In the genomic region with DNA sequence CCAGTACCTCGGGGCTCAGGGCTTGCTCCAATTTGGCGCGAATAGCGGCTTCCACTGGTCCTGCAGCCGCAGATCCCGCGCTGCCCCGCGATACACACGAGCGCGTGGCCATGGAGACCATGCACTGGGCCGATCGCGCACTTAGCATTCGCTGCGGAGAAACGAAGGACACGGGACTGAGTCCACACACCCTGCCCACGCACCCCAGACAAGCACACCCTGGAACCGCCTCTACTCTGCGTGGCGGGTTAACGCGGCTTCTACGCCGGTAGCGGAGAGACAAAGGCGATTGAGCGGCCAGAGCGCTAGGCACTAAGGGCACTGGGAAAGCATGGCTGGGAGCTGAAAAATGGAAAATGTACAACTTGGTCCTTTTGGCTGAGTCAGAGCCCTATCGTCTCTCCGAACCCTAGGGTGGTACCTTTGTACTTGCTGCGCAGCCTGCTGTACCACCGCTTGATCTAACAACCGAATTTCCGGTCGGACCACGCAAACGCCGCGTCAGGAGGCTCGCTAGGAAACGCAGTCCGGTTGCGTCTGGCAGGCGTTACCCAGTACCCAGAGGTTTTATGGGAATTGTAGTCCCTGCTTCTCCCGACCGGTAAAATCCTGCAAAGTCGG, we compare ENCODE assay signal across 8 mouse cellular contexts. TPM values are rescaled to one million over a fixed set of nuclear protein-coding genes. Genes with fewer than 3 reads are reported as not detected.
DNase-seq lines count a peak whose midpoint lies in the region; ATAC-seq and TF ChIP-seq lines count a peak whose summit lies in the region.

No protein-coding gene starts in this region.

- peak overlapping the region; percentile 26 for H3ac ChIP-seq in myocyte (ENCODE audit: control insufficient read depth, insufficient read length)

- peak overlapping the region; percentile 56 to 61 for H3K4me3 ChIP-seq in heart, embryonic 14.5 days (ENCODE audit: control insufficient read depth in 1 of 2, insufficient read depth in 1 of 2, low read depth in 1 of 2, low read length in 2 of 2)
- H3K4me3 ChIP-seq in liver, embryonic 11.5 days (ENCODE audit: low read depth, low read length): peak overlapping the region; percentile 68
- H3K4me3 ChIP-seq in myocyte: peak overlapping the region; percentile 48
- H3K4me3 ChIP-seq in stomach, embryonic 14.5 days (ENCODE audit: low read depth, low read length): peak overlapping the region; percentile 52

- peak overlapping the region; percentile 76 to 90 for H3K27ac ChIP-seq in heart, embryonic 14.5 days (replicated peaks in 1 of 2; ENCODE audit: control insufficient read depth in 1 of 2, insufficient read depth in 1 of 2, low read depth in 2 of 2, low read length in 2 of 2)
- H3K27ac ChIP-seq in liver, embryonic 11.5 days (ENCODE audit: low read depth, low read length): peak overlapping the region; percentile 90
- H3K27ac ChIP-seq in stomach, embryonic 14.5 days (ENCODE audit: low read length): peak overlapping the region; percentile 86

- H3K4me2 ChIP-seq in heart, embryonic 14.5 days (ENCODE audit: low read length): peak overlapping the region; percentile 83
- peak overlapping the region; percentile 96 for H3K4me2 ChIP-seq in liver, embryonic 11.5 days
- peak overlapping the region; percentile 86 for H3K4me2 ChIP-seq in myocyte (ENCODE audit: low read depth)
- H3K4me2 ChIP-seq in stomach, embryonic 14.5 days (replicated peaks; ENCODE audit: low read depth, low read length): peak overlapping the region; percentile 98

- under 1% methylated on average over 50 of the region's 50 CpGs for WGBS in heart, embryonic 14.5 days
- WGBS in liver, embryonic 11.5 days: under 1% methylated on average over 50 of the region's 50 CpGs
- under 1% methylated on average over 50 of the region's 50 CpGs for WGBS in stomach, embryonic 14.5 days

- H3K4me1 ChIP-seq in heart, embryonic 14.5 days (ENCODE audit: control insufficient read depth in 2 of 2, insufficient read depth in 2 of 2, low read length in 2 of 2): peaks cover 7 to 11% of the 10 kb centered on the region in 2 experiments
- H3K4me1 ChIP-seq in liver, embryonic 11.5 days (replicated peaks; ENCODE audit: control insufficient read depth, insufficient read depth, low read length): peaks cover 13% of the 10 kb centered on the region
- H3K4me1 ChIP-seq in stomach, embryonic 14.5 days (ENCODE audit: control insufficient read depth, insufficient read depth, low read length): peaks cover 4% of the 10 kb centered on the region; the same call in 1 of the 2 replicates

- ATAC-seq in CD4-positive, CD25-positive, alpha-beta regulatory T cell, adult 4 months: peak; percentile 82
- ATAC-seq in heart, embryonic 14.5 days (ENCODE audit: insufficient number of reproducible peaks, insufficient read depth, low FRiP score, low read depth): peak; percentile 89
- peak; percentile 92 for ATAC-seq in liver, embryonic 11.5 days (replicated peaks; ENCODE audit: low FRiP score)
- ATAC-seq in stomach, embryonic 14.5 days (ENCODE audit: insufficient number of reproducible peaks, insufficient read depth, low FRiP score, low read depth): peak; percentile 88

- DNase-seq in c-Kit-negative CD71-positive TER-119-positive erythroid progenitor cells, embryonic 14.5 days (ENCODE audit: low read depth, low spot score): peak; percentile 57
- peak; percentile 42 for DNase-seq in fat pad, adult 2 months (ENCODE audit: extremely low read depth, low read depth, low spot score)
- DNase-seq in kidney, postnatal 10 days: peak; percentile 93
- peak; percentile 85 for DNase-seq in liver, embryonic 11.5 days (ENCODE audit: low spot score)

- H3K27me3 ChIP-seq in heart, embryonic 14.5 days (ENCODE audit: control insufficient read depth, insufficient read depth, low read length): no peaks in the 10 kb centered on the region
- H3K27me3 ChIP-seq in liver, embryonic 11.5 days (replicated peaks; ENCODE audit: control insufficient read depth, insufficient read depth, low read length): no peaks in the 10 kb centered on the region
- no peaks in the 10 kb centered on the region for H3K27me3 ChIP-seq in myocyte (ENCODE audit: control insufficient read depth, insufficient read depth, insufficient read length)
- H3K27me3 ChIP-seq in stomach, embryonic 14.5 days (ENCODE audit: control insufficient read depth, insufficient read depth, low read length): no peaks in the 10 kb centered on the region

- TF ChIP-seq POLR2A in myocyte (IDR thresholded peaks at IDR 0.05; ENCODE audit: insufficient read length, low read depth): peak; percentile 86

- peak overlapping the region; percentile 80 for H3K9ac ChIP-seq in heart, embryonic 14.5 days (ENCODE audit: low read length)
- peak overlapping the region; percentile 95 for H3K9ac ChIP-seq in liver, embryonic 11.5 days (ENCODE audit: low read depth, low read length)
- peak overlapping the region; percentile 53 for H3K9ac ChIP-seq in stomach, embryonic 14.5 days (replicated peaks; ENCODE audit: low read depth, low read length)

- H3K79me2 ChIP-seq in myocyte (ENCODE audit: control insufficient read depth, insufficient read depth): no peaks in the 10 kb centered on the region

- H3K36me3 ChIP-seq in heart, embryonic 14.5 days (ENCODE audit: control insufficient read depth, insufficient read depth, low read length): peaks cover 25% of the 10 kb centered on the region
- H3K36me3 ChIP-seq in liver, embryonic 11.5 days (ENCODE audit: control insufficient read depth, insufficient read depth, low read length): 0 out of 2 replicates have a peak, but pooled peaks cover 2% of the 10 kb centered on the region
- no peaks in the 10 kb centered on the region for H3K36me3 ChIP-seq in myocyte (ENCODE audit: control insufficient read depth, insufficient read depth)
- no peaks in the 10 kb centered on the region; the same call in 1 of the 2 replicates for H3K36me3 ChIP-seq in stomach, embryonic 14.5 days (ENCODE audit: control insufficient read depth, insufficient read depth, low read length)

- no peaks in the 10 kb centered on the region for H3K9me3 ChIP-seq in heart, embryonic 14.5 days (ENCODE audit: control insufficient read depth, low read length)
- H3K9me3 ChIP-seq in liver, embryonic 11.5 days (ENCODE audit: control insufficient read depth, low read length): peaks cover 2% of the 10 kb centered on the region; the same call in 1 of the 2 replicates
- no peaks in the 10 kb centered on the region for H3K9me3 ChIP-seq in stomach, embryonic 14.5 days (ENCODE audit: control insufficient read depth, low read depth, low read length)

TF ChIP-seq in myocyte, 11 proteins besides CTCF, POLR2A, EP300 and RAD21:
- peak; percentile 87 for TF ChIP-seq POLR2AphosphoS2 (IDR thresholded peaks at IDR 0.05; ENCODE audit: insufficient read length, low read depth)
- no peak for TF ChIP-seq MYOD1 (IDR thresholded peaks at IDR 0.05; ENCODE audit: control insufficient read depth in 1 of 3, insufficient read length in 2 of 3, low read depth in 2 of 3)
- peak; percentile 26 for TF ChIP-seq SRF (IDR thresholded peaks at IDR 0.05; ENCODE audit: control insufficient read depth, insufficient read length, low read depth)
TF ChIP-seq in myocyte: peak in this region for 2.

RNA-seq across cellular contexts. Expression of a gene that starts 16.3 kb away (rescaled TPM):
- polyA plus RNA-seq in CD4-positive, CD25-positive, alpha-beta regulatory T cell, adult 4 months (2017; shearing (Covaris generic)): 1 to 10 TPM in 1 of 2 experiments, under 1 TPM in 1; 0.80 to 2.0 TPM
- polyA plus RNA-seq in heart, embryonic 14.5 days (2014; fragmentation: Nextera tagmentation; extraction: Ambion mirVana): 10.8 and 12.0 TPM in 2 replicates
- 3.5 and 4.3 TPM in 2 replicates for polyA plus RNA-seq in liver, embryonic 11.5 days (2014; fragmentation: Nextera tagmentation; extraction: Ambion mirVana)
- polyA plus RNA-seq in myocyte (2012; fragmentation: generic; extraction: Trizol): 0.28 TPM
- polyA plus RNA-seq in stomach, embryonic 14.5 days (2014; fragmentation: Nextera tagmentation; extraction: Ambion mirVana): 5.7 and 6.5 TPM in 2 replicates

RNA-seq across cellular contexts. Expression of a gene that starts 22.3 kb away (rescaled TPM):
- 10 to 100 TPM; 30.5 to 33.8 TPM for polyA plus RNA-seq in CD4-positive, CD25-positive, alpha-beta regulatory T cell, adult 4 months (2017; shearing (Covaris generic))
- 50.2 and 56.1 TPM in 2 replicates for polyA plus RNA-seq in heart, embryonic 14.5 days (2014; fragmentation: Nextera tagmentation; extraction: Ambion mirVana)
- polyA plus RNA-seq in liver, embryonic 11.5 days (2014; fragmentation: Nextera tagmentation; extraction: Ambion mirVana): 93.8 and 98.8 TPM in 2 replicates
- polyA plus RNA-seq in myocyte (2012; fragmentation: generic; extraction: Trizol): 88.0 TPM
- 52.7 and 61.3 TPM in 2 replicates for polyA plus RNA-seq in stomach, embryonic 14.5 days (2014; fragmentation: Nextera tagmentation; extraction: Ambion mirVana)

RNA-seq across cellular contexts. Expression of a gene that starts 22.4 kb away (rescaled TPM):
- polyA plus RNA-seq in CD4-positive, CD25-positive, alpha-beta regulatory T cell, adult 4 months (2017; shearing (Covaris generic)): not detected
- 1.3 TPM in 1 of 2 replicates, not detected in the other for polyA plus RNA-seq in heart, embryonic 14.5 days (2014; fragmentation: Nextera tagmentation; extraction: Ambion mirVana)
- 0.92 TPM in 1 of 2 replicates, not detected in the other for polyA plus RNA-seq in liver, embryonic 11.5 days (2014; fragmentation: Nextera tagmentation; extraction: Ambion mirVana)
- not detected for polyA plus RNA-seq in myocyte (2012; fragmentation: generic; extraction: Trizol)
- 1.6 and 2.6 TPM in 2 replicates for polyA plus RNA-seq in stomach, embryonic 14.5 days (2014; fragmentation: Nextera tagmentation; extraction: Ambion mirVana)

RNA-seq across cellular contexts. Expression of a gene that starts 23.4 kb away (rescaled TPM):
- 1 to 10 TPM; 5.5 to 5.8 TPM for polyA plus RNA-seq in CD4-positive, CD25-positive, alpha-beta regulatory T cell, adult 4 months (2017; shearing (Covaris generic))
- polyA plus RNA-seq in heart, embryonic 14.5 days (2014; fragmentation: Nextera tagmentation; extraction: Ambion mirVana): 3.2 and 4.7 TPM in 2 replicates
- 13.7 and 14.7 TPM in 2 replicates for polyA plus RNA-seq in liver, embryonic 11.5 days (2014; fragmentation: Nextera tagmentation; extraction: Ambion mirVana)
- polyA plus RNA-seq in myocyte (2012; fragmentation: generic; extraction: Trizol): 1.3 TPM
- polyA plus RNA-seq in stomach, embryonic 14.5 days (2014; fragmentation: Nextera tagmentation; extraction: Ambion mirVana): 7.6 and 8.8 TPM in 2 replicates

RNA-seq across cellular contexts. Expression of a gene that starts 23.7 kb away (rescaled TPM):
- 1 to 10 TPM; 1.6 to 2.6 TPM for polyA plus RNA-seq in CD4-positive, CD25-positive, alpha-beta regulatory T cell, adult 4 months (2017; shearing (Covaris generic))
- polyA plus RNA-seq in heart, embryonic 14.5 days (2014; fragmentation: Nextera tagmentation; extraction: Ambion mirVana): 6.8 and 7.6 TPM in 2 replicates
- polyA plus RNA-seq in liver, embryonic 11.5 days (2014; fragmentation: Nextera tagmentation; extraction: Ambion mirVana): 7.7 and 7.9 TPM in 2 replicates
- polyA plus RNA-seq in myocyte (2012; fragmentation: generic; extraction: Trizol): 2.2 TPM
- 9.7 and 9.8 TPM in 2 replicates for polyA plus RNA-seq in stomach, embryonic 14.5 days (2014; fragmentation: Nextera tagmentation; extraction: Ambion mirVana)

Comparison
In these comparisons a context has a peak if more than half of its experiments do, and no peak if none do; other contexts are left out.
1. Peak in every context shown above with its lines: DNase-seq, ATAC-seq, H3K4me3 ChIP-seq and H3K27ac ChIP-seq.
2. DNase-seq: peak in every context shown above with its lines; median percentile 93 in kidney, postnatal 10 days; 85 in liver, embryonic 11.5 days; 57 in c-Kit-negative CD71-positive TER-119-positive erythroid progenitor cells, embryonic 14.5 days; 42 in fat pad, adult 2 months.